Mouse (Mus musculus) intestine, embryonic 14.5 days (tissue): ENCODE data around the gene Eed. TPM values are rescaled to one million over a fixed set of nuclear protein-coding genes. Genes with fewer than 3 reads are reported as not detected.
A peak's percentile ranks its signal among the peaks of the same experiment; 100 is the strongest.
"Not testable (repeated sequence)": the region's sequence is repeated elsewhere in the genome, so short reads cannot be mapped to it uniquely, and the experiment has no call there.

Source experiments
- ATAC-seq: fragments of 200-750 bp; cut with Nextera tagmentation; replicated peaks from 2 replicates; pipeline ENCODE4 v1.8.0; 2017; ENCODE audit warnings: low read depth, moderate number of reproducible peaks, moderate TSS enrichment, moderate library complexity; ENCODE audit not compliant: low FRiP score, low TSS enrichment
- DNase-seq: peaks from one replicate; pipeline ENCODE4 v3.0.0-alpha.2; 2018; ENCODE audit warnings: low spot score
- H3K27ac ChIP-seq: fragments of 300-500 bp; sonication (generic); 2 replicates; pipeline ENCODE4 v1.5.1; 2014; ENCODE audit warnings: low read depth, mild to moderate bottlenecking, control low read depth
- H3K27me3 ChIP-seq: fragments of 300-500 bp; sonication (generic); replicated peaks from 2 replicates; pipeline ENCODE4 v1.6.1; 2014; ENCODE audit warnings: low read length, control low read depth; ENCODE audit not compliant: control insufficient read depth, insufficient read depth
- H3K36me3 ChIP-seq: fragments of 300-500 bp; sonication (generic); 2 replicates; pipeline ENCODE4 v1.6.1; 2014; ENCODE audit warnings: low read length, control low read depth; ENCODE audit not compliant: control insufficient read depth, insufficient read depth
- H3K4me1 ChIP-seq: fragments of 300-500 bp; sonication (generic); replicated peaks from 2 replicates; pipeline ENCODE4 v1.6.1; 2014; ENCODE audit warnings: low read length, control low read depth, mixed read lengths; ENCODE audit not compliant: control insufficient read depth, insufficient read depth
- H3K4me2 ChIP-seq: fragments of 300-500 bp; sonication (generic); 2 replicates; pipeline ENCODE4 v1.6.1; 2014; ENCODE audit warnings: low read length
- H3K4me3 ChIP-seq: fragments of 300-500 bp; sonication (generic); 2 replicates; pipeline ENCODE4 v1.5.1; 2014; ENCODE audit warnings: low read depth, low read length, control low read depth, mixed read lengths
- H3K9ac ChIP-seq: fragments of 300-500 bp; sonication (generic); 2 replicates; pipeline ENCODE4 v1.6.1; 2014; ENCODE audit warnings: mild to moderate bottlenecking, low read length
- H3K9me3 ChIP-seq: fragments of 300-500 bp; sonication (generic); 2 replicates; pipeline ENCODE4 v1.6.1; 2016; ENCODE audit warnings: low read length, control low read depth; ENCODE audit not compliant: control insufficient read depth
- WGBS: fragments of 180-500 bp; shearing (Covaris S2); extraction: QIAGEN DNeasy Blood & Tissue Kit; methylation state at CpG from one replicate; pipeline ENCODE4 v1.1.7; 2014; 5-methylcytosine and 5-hydroxymethylcytosine counted together
- polyA plus RNA-seq: library from polyadenylated mRNA; unstranded; fragments of >200 nt; fragmentation: Nextera tagmentation; extraction: Ambion mirVana; gene quantifications from 2 replicates; pipeline ENCODE4 v1.2.1, GENCODE M21; 2014

The Eed gene
- polyA plus RNA-seq, 1 experiment from 2014 or later = 71.0 TPM

DNA sequence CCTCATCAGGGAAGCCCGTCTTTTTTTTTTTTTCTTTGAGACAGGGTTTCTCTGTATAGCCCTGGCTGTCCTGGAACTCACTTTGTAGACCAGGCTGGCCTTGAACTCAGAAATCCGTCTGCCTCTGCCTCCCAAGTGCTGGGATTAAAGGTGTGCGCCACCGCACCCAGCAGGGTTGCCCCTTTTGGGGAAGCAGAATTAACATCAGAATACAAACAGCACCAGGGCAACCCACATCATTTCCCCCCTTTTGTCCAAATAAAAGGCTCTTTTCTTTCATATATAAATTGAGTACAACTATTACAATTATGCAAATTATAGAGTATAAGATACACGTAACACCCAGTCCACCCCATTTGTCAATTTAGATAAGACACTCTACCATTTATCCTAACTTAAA, 16.7 kb upstream of the Eed start:
- not testable (repeated sequence) for H3K4me3 ChIP-seq, H3K36me3 ChIP-seq, H3K4me2 ChIP-seq, H3K9me3 ChIP-seq, ATAC-seq, H3K9ac ChIP-seq, H3K27ac ChIP-seq, DNase-seq, H3K4me1 ChIP-seq, H3K27me3 ChIP-seq
- 35% methylated on average over 5 of the region's 5 CpGs for WGBS

DNA sequence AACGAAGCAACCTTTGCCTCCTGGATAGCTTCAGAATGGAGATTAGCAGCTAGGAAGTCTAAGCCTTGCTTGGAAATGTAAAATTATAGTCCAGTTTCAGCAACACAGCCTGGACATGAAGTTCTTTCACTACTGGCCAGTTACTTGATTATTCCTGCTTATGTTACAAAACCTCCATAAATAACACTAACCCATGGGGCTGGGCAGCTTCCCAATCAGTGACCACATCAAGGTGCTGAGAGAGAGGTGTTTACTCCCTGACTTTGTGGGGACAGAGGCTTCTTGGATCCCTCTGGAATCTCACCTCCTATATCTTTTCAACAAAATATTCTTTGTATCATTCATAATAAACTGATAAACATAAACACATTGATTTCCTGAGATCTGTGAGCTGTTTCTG, 12.3 kb upstream of the Eed start:
- H3K27ac ChIP-seq = no peak overlapping the region
- H3K4me2 ChIP-seq = no peak overlapping the region
- 85% methylated on average over 1 of the region's 1 CpGs for WGBS
- H3K27me3 ChIP-seq = no peaks in the 10 kb centered on the region
- no peaks in the 10 kb centered on the region for H3K4me1 ChIP-seq
- no peak overlapping the region for H3K9ac ChIP-seq
- no peak for DNase-seq
- no peak for ATAC-seq
- no peak overlapping the region for H3K4me3 ChIP-seq
- H3K9me3 ChIP-seq = no peaks in the 10 kb centered on the region
- no peaks in the 10 kb centered on the region for H3K36me3 ChIP-seq

DNA sequence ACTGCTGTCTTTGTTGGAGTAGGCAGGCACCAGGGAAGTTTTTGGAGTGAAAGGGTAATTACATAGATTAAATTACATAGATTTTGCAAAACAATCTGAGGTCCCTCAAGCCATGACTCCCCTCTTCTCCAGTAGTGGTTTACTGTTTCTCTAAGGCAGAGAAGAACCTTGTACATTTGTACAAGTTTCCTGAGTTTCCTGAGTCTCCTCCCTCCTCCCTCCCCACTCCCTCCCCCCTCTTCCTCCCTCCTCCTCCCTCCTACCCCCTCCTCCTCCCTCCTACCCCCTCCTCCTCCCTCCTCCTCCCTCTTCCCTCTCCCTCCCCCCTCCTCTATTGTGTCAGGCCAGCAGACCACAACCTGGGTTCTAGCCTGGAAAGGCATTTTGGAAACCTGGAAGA, 3.6 kb upstream of the Eed start:
- DNase-seq = no peak
- no peak overlapping the region for H3K4me3 ChIP-seq
- no peak for ATAC-seq
- H3K27me3 ChIP-seq = no peaks in the 10 kb centered on the region
- H3K4me2 ChIP-seq = no peak overlapping the region
- H3K27ac ChIP-seq = no peak overlapping the region
- 0 out of 2 replicates have a peak, but pooled peaks cover 5% of the 10 kb centered on the region for H3K4me1 ChIP-seq
- no peaks in the 10 kb centered on the region for H3K9me3 ChIP-seq
- H3K36me3 ChIP-seq = no peaks in the 10 kb centered on the region
- H3K9ac ChIP-seq = no peak overlapping the region

DNA sequence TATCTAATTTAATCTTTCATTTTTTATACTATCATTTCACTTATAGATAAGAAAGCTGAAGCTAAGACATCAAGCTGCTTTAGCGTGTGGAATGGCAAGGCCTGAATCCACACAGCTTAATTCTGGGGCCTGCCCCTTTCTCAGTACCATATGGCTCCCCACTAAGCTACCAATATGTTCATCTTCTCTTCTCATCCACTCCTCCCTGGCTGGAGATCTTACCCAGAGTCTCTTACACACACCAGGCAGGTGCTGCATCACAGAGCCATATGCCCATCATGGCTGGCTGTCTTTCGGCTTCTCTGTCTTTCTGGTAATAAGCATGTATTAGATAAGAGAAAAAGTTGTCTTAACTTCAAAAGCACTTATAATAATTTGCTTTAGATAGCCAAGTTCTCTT, 2.7 kb upstream of the Eed start:
- Histone ChIP-seq H3K27ac (no peak overlapping the region), H3K36me3 (no peaks in the 10 kb centered on the region), H3K9ac (no peak overlapping the region), H3K4me2 (no peak overlapping the region), H3K27me3 (no peaks in the 10 kb centered on the region), H3K9me3 (no peaks in the 10 kb centered on the region), H3K4me1 (peaks cover 14% of the 10 kb centered on the region), H3K4me3 (no peak overlapping the region)
- DNase-seq (no peak), ATAC-seq (no peak)
- 89% methylated on average over 2 of the region's 2 CpGs for WGBS

DNA sequence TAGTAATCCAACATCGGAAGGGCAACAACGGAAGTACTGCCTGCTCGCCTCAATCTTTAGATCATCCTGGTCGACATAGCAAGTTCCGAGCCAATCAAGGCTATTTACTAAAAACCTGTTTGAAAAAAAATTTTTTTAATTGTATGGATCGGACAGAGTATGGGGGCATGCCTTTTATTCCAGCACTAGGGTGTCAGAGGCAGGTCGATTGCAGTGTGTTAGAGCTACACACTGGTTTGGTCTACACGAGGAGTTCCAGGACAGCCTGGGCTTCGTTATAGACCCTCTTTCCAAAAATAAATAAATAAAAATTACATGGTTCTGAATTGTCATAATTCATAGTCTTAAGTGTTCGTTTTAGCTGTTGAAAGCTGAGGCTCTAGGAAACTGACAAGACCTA, 774 bp upstream of the Eed start:
- Histone ChIP-seq H3K9me3 (no peaks in the 10 kb centered on the region), H3K4me3 (peak overlapping the region; percentile 90), H3K36me3 (peaks cover 5% of the 10 kb centered on the region; the same call in 1 of the 2 replicates), H3K9ac (peak overlapping the region; percentile 93), H3K27ac (peak overlapping the region; percentile 100), H3K4me1 (peaks cover 15% of the 10 kb centered on the region), H3K4me2 (peak overlapping the region; percentile 55), H3K27me3 (no peaks in the 10 kb centered on the region)
- DNase-seq (no peak), ATAC-seq (peak; percentile 11; the same call in 1 of the 2 replicates)
- 7% methylated on average over 10 of the region's 10 CpGs for WGBS

DNA sequence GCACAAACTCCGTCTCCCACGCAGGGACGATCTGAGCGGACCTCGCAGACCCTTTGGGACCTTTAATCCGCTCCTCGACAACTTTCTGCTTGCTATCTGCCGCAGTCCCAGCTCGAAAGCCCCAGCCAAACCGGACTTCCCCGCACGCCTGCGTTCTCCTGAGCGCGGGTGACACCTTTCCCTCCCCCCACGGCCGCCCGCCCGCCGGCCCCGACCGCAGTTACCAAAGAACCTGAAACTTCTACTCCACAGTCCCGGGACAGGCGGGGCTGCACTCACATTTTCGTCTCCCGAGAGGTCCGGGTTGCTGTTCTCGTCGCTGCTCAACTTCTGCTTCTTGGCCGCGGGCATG, 674 bp downstream of the Eed start:
- H3K9me3 ChIP-seq = no peaks in the 10 kb centered on the region
- ATAC-seq (no peak; the same call in 1 of the 2 replicates), DNase-seq (no peak)
- 0% methylated on average over 31 of the region's 31 CpGs for WGBS
- H3K4me1 ChIP-seq = peaks cover 15% of the 10 kb centered on the region
- peak overlapping the region; percentile 100 for H3K27ac ChIP-seq
- no peaks in the 10 kb centered on the region for H3K27me3 ChIP-seq
- H3K9ac ChIP-seq = peak overlapping the region; percentile 93
- H3K4me2 ChIP-seq = peak overlapping the region; percentile 57
- H3K4me3 ChIP-seq = peak overlapping the region; percentile 90
- peaks cover 17% of the 10 kb centered on the region for H3K36me3 ChIP-seq

DNA sequence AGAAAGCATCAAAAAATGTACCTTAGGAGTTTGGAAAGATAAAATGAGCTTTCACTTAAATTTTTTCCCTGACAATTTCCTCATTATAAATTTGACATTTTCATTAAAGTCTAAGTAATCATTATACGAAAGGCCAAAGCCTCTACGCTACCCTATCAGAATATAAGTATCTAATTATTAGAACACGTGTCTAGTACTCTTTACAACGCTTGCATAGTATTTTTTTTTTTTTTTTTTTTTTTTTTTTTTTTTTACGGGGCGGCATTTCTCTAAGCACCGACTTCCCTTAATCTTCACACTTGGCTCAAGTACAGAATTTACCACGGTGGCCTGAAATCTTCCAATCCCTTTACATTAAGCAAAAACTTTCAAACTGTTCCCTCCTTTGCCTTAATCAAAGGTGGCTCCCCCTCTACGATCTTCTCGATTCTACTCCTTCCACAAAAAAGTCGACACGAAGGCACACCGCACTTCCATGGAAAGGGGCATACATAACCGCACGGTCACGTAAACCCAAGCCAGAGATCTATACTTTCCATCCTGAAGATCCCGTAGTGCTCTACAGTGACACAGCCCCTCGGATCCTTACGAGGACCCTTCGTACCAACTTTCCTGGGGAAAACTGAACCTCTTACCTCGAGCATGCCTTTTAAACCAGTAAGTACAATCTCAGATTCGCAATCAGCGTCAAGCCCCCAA, 1.2 kb downstream of the Eed start:
- WGBS = 4% methylated on average over 23 of the region's 23 CpGs
- H3K27ac ChIP-seq = peak overlapping the region; percentile 100
- no peaks in the 10 kb centered on the region for H3K9me3 ChIP-seq
- H3K27me3 ChIP-seq = no peaks in the 10 kb centered on the region
- peaks cover 21% of the 10 kb centered on the region for H3K36me3 ChIP-seq
- peaks cover 15% of the 10 kb centered on the region for H3K4me1 ChIP-seq
- H3K4me2 ChIP-seq = peak overlapping the region; percentile 57
- H3K9ac ChIP-seq = peak overlapping the region; percentile 93
- ATAC-seq = no peak
- peak overlapping the region; percentile 90 for H3K4me3 ChIP-seq
- peak; percentile 85 for DNase-seq

DNA sequence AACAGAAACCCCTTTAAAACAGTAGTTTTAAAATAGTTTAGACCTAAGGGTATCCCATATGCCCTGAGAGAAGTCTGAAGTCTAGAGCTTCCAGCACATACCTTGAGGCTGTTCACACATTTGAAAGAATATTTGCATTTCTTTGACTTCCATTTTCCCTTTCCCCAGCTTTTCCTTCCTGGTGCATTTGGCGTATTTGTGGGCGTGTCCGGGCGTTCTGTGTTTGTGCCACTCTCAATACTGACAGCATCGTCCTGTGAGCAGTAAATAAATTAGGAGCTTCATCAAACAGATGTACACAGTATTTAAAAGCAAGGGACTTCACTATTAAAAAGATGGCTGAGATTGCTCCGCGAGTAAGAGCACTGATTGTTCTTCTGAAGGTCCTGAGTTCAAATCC, 4.0 kb downstream of the Eed start:
- DNase-seq = no peak
- Histone ChIP-seq H3K27ac (no peak overlapping the region), H3K36me3 (peaks cover 44% of the 10 kb centered on the region), H3K27me3 (no peaks in the 10 kb centered on the region), H3K9ac (no peak overlapping the region), H3K4me3 (no peak overlapping the region), H3K9me3 (no peaks in the 10 kb centered on the region), H3K4me2 (no peak overlapping the region), H3K4me1 (peaks cover 13% of the 10 kb centered on the region)
- ATAC-seq = no peak
- 96% methylated on average over 7 of the region's 7 CpGs for WGBS

DNA sequence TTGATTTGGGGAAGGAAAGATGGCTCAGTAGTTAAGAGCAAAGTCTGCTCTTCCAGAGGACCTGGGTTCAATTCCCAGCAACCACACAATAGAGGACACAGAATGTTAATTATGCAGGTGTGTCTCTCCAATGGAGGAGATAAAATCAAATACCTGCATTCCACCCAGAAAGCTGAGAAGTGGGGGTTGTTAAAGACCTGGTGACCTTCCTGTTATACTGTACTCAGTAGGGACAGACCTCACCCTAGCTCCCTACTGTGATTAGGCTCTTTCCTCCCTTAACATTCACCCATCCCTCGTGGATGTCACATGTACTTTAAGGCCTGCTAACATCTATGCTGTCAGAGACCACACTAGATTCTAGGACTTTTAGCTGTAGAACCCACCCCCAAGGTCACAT, 5.2 kb downstream of the Eed start:
- WGBS = 87% methylated on average over 1 of the region's 1 CpGs
- H3K4me2 ChIP-seq = no peak overlapping the region
- DNase-seq = no peak
- no peaks in the 10 kb centered on the region for H3K9me3 ChIP-seq
- no peak overlapping the region for H3K9ac ChIP-seq
- ATAC-seq = no peak
- H3K27me3 ChIP-seq = no peaks in the 10 kb centered on the region
- no peak overlapping the region for H3K4me3 ChIP-seq
- peaks cover 55% of the 10 kb centered on the region for H3K36me3 ChIP-seq
- H3K4me1 ChIP-seq = peaks cover 10% of the 10 kb centered on the region
- no peak overlapping the region for H3K27ac ChIP-seq
